Mouse (Mus musculus) kidney, adult 18-20 months (tissue): ENCODE measurements around the gene Upp2.

ENCODE experiments used
- DNase-seq: peaks from one replicate; pipeline ENCODE4 v3.0.0; 2021

Upp2 gene

DNA sequence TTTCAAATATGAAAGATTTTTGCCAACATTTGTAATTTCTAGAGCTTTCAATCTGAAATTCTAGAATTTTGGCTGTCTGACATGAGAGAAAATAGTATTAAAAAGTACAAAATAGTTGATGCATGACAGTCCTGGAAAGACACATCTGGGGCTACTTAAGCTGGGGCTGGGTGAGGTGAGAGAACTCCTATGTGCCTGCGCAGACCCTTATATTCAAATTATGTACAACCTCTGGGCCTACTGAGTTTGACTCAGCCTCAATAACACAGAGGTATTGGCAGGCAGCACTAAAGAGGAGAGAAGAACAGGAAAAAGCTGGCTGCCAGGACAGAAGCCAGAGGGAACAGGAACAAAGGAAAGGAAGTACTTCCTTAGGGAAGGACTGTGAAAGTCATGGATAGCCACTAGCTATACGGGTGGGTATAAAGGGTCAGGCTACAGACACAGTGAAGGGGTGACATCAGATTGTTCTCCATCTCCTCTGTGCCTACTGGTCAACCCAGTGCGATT is 211.9 kb downstream of the Upp2 start:
- no peak for DNase-seq

DNA sequence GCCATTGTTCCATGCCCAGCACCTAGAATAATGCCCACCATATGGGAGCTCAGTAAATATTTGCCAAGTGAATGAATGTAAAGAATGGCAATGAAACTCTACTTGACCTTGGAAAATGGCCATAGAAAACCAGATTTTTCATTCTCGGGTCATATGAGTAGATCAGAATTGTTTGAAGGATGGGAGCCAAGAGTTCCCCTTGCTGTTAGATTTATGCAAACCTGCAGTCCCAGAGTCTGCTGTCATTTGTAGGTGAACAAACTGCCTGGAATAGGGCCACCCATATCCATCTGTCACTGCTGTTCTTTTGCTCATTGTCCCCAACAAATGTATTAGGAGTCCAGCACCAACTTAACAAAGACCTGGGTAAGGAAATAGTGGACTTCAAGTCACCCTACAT is 216.4 kb downstream of the Upp2 start:
- DNase-seq = no peak

DNA sequence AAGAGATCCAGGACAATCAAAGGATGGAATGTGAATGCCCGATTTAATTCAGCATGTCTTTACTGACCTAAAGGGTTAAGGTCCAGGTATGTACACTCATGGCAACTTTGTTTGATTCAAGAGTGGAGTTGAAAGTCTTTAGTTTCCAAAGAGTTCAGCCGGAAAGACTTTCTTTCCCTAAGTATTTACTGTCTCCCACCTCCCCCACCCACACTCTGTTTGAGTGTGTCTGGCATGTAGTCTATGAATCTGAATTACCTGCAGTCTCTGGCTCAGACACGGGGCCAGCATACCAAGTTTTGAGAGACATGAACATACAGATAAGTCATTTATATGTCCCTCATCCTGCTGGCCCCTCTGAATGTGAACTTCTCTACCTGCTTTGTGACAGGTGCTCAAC is 219.1 kb downstream of the Upp2 start:
- no peak for DNase-seq

DNA sequence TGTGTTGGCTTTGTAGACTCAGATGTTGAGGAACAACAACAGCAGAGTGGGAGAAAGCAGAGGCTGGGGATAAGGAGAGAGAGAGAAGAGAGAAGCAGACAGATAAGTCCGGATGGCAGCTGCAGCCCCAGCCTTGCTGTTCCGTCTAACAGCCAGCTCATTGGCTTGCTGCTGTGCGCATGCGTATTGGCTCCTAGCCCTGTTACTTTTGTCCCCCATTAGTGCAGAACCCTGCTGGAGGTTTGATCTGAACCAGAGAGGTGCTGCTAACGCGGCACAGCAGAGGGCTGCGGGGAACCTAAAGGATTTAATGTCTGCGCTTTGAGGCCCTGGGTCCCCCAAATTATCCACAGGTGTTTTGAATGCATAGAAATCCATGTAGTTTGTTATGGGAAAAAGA is 219.6 kb downstream of the Upp2 start:
- no peak for DNase-seq

DNA sequence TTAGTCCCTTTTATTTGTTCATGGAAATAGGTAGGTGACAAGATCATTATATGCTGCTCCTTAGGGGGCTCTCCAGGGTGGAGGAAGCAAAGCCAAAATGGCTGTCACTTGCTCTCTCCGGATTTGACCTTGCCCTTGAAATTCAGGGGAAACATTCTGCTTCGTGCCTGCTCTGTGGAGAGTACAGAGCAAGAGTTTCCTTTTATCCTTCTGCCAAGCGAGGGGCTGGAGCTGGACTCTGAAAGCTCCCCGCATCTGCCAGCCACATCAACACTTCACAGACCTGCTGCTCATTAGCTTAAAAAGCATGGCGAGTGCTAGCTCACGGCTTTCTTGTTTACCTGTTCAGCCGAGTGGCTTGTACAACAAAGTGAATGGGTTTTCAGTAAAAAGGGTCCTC is 220.3 kb downstream of the Upp2 start:
- DNase-seq = no peak

DNA sequence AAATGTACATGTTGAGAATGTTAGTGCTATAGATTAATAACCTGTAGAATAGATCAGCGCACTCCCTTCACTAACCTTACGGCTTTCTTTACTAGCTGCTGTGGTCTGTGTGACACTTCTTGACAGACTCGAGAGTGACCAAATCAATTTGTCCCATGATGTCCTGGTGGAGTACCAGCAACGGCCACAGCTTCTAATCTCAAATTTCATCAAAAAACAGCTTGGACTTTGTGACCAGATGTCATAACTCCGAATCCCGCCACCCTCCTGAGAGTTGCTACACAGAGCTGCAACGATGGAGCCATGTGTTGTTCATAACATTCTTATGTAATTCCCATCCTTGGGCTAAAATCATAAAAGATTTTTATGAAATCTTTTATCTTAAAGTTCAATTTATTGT is 222.8 kb downstream of the Upp2 start:
- DNase-seq = no peak

DNA sequence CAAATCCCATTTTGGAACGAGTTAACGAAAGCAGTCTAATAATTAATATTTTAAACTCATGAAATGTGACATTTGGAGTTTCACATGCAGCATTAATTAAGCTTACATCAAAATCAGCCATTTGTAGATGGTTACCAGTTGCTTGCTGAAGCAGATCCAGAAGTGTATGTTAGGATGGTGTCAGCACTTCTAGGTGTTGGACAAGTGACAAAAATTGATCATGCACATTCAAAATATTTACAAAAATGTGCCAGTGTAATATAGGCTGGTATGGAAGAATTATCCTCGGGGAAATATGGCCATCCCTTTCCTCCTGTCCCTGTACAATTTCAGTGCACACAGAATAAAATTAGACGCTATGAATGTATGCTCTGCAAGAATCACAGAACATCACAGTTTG is 223.3 kb downstream of the Upp2 start:
- no peak for DNase-seq

DNA sequence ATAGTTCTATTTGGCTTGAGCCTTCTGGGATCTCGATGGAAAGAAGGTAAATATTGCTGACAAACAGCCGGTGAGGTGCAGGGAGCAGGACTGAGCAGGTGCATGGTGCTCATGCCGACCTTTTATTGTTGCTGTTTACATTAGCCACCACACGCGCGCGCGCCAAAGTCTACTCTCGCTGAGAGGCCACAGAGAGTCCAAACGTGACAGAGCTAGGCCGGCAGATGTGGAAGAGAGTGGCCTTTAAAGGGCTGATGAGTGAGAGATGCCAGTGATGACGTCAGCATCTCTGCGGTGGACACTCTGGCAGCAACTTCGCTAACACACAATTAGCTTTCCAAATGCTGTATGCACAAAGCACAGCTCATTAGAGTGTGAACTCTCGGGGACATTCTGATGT is 227.4 kb downstream of the Upp2 start:
- no peak for DNase-seq

DNA sequence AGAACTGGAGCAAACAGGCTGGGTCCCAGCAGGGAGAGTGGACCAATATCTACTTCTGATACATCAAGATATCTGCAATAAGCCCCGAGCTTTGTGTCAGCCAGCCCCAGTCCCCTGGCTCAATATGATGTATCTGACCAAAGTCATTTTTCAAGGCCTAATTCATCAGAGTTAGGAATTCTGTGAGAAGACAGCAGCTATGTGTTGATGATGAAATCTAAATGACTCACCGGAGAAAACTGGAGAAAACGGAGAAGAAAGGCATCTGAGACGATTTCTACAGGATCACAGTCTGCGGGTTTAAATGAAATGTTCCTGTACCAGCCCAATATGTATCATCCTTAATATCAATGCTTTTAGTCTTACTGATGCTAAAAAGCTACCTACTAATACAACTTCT is 228.3 kb downstream of the Upp2 start:
- DNase-seq = no peak

DNA sequence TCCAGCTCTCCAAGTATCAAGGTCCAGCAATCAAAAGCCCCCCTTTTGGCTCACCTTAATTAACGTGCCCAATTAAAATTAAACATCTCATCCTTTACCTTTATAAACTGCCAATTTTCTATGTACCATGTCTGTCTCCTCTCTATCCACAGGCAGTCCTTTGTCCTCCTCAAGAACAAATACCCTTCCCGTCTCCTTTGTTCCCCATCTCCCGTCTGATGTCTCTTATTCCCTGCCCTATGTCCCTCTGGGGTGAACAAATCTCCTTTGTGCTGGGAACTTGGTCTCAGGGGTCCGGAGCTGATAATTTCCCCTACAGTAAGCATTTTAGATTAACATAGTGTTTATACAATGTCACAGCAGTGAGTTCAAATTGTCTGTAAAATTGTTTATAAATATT is 230.4 kb downstream of the Upp2 start:
- DNase-seq = no peak

DNA sequence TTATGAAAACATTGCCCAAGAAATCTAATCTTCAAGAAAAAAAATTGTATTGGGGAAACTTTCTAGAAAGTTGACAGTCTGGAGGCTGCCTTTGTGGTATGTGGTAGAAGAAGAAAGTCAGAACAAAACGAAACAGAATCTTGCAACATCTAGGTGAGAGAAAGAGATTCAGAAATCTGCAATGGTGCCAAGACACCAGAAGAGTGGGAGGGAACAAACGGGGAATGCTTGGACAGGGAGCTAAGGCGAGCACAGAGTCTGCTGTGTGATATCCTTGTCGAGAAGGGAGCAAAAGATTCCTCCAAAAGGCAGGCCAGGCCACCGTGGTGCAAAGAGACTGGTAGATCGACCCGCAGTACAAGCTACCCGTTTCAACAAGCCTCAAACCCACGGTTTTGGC is 232.0 kb downstream of the Upp2 start:
- no peak for DNase-seq

DNA sequence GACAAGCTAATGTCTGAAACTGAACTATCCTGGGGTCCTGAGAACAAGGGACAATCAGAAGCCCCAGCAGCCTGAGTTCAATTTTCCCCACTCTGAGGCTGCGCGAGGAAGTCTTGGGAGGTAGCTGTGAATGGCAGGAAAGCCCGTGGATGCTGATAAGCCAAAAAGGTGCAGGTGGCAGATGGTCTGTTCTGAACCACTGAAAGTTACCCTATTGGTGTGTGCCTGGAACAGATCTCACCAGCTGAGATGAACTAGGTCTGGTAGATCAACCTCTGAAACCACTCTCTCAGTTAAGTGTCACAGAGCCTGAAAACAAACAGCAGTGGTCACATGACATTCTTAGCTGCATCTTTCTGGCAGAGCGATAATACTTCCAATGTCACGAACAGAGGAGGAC is 232.5 kb downstream of the Upp2 start:
- DNase-seq = no peak

DNA sequence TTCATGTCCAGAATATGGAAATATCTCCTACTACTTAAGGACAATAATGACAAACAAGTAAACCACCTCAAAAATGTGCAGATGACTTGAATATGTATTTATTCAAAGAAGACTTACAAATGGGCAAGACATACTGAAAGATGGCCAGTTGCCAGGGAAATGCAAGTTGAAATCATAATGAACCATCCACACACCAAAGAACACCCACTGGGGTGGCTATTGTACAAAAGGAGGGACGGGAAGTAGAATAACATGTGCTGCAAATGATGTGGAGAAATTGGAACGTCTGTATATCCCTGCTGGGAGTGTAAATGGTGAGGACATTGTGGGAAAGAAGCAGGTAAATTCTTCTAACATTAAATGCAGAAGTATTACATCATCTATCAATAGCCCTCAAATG is 245.8 kb downstream of the Upp2 start:
- DNase-seq = no peak

DNA sequence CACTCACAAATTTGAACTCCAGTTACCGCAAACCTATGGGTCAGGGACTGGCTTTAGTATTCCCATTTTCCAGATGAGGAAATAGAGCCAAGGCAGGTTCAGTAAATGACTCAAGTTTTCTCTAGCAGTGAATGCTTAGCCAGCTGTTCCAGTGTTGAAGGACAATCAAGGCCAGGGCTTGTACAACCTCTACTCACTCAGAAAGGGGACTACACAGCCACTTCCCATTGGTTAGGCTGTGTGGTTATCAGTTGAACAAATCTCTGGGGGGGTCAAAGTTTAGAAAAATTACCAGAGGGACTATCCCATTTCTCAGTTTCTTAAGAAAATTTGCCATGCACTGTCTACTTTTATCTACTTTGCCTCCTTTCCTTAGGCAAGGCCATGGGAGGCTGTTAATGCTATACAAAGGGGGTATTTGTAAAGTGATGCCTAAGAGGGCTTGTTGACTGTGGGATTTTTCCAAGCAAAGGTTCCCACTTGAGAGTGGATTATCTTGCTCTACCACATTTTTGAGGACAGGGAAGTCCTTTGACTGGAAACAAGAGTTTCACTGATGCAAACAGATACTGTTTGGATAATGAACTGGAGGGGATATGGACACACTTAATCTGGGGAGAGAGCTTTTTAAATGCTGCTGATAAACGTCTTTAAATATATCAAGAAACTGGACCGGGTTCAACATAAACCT is 262.0 kb downstream of the Upp2 start:
- DNase-seq = no peak

DNA sequence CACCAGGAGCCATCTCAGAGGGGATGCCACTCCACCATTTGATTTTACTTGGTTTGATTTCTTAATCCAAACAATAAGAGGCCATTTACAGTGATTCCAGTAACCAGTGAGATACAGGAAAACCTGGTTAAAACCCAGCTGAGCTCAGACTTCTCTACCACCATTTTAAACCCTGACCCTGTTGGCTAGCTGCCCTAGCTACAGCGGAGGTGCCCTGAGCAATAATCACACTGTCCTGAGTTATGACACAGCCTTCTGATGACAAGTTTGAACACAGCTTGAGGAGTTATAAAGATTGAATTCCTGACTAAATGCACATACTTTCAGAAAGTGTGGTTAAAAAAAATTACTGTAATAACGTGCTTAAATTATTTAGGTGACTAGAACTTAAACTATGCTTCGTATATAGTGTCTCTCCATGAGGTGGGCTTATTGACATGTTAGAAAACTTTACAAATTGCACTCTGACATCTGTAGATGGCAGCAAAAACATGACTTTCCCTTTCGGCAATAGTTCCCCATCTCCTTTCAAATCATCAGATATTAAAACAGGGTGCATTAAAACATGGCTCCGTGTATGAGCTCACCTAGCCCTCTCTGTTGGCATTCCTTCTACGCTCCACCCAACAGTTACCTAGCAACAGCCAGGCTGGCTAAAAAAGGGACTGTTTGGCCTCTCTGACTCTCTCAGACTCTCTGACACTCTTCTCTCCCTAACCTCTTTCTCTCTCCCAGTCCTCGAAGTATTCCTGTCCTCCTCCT is 263.1 kb downstream of the Upp2 start:
- peak; percentile 62 for DNase-seq

DNA sequence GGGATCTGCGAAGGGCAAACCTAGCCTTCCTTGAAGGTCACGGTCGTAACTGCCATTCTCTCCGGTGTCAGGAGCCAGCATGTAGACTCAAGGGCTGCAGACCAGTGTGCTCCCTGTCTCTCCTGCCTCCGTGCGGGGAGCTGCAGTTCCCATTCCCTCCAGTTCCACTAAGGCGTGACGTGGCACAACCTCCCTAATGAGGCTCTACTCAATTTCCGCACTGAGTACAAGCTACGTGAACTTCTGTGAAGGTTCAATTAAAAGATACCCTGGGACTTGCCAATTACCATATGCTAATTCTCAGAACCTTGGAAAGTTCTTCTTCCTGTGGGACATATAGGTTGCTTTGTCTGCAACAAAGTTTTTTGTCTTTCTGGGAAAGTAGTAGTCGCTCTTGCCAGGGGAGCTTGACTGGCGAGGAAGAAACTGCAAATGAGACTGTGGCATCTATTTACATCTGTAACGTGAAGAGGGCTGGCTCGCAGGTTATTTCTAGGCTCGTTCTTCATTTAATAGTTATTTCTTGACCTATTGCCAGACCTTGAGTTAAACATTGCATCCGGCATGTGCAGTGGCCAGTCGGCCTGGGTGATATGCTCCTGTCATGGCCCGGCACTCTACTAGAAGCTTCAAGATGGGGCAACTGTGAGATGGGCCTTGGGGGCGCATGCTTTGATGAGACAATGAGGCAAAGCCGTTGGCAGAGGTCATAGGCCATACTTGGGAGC is 265.3 kb downstream of the Upp2 start:
- peak; percentile 59 for DNase-seq

DNA sequence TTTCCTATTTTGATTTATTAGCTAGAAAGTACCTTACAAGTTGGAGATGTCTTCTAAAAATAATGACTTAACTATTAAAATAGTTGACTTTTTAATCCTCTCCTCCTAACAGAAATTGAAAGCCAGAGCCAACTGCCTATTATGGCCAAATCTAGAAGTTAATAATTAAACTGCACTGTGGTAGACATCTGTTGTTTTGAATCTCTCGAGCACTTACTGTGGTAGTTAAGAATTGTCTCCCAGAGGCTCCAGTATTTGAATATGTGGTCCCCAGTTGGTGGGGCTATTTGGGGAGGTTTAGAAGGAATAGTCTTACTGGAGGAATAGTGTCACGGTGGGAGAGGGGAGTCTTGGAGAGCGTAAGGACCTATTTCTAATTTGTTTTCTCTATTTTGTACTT is 273.9 kb downstream of the Upp2 start:
- DNase-seq = peak; percentile 31

DNA sequence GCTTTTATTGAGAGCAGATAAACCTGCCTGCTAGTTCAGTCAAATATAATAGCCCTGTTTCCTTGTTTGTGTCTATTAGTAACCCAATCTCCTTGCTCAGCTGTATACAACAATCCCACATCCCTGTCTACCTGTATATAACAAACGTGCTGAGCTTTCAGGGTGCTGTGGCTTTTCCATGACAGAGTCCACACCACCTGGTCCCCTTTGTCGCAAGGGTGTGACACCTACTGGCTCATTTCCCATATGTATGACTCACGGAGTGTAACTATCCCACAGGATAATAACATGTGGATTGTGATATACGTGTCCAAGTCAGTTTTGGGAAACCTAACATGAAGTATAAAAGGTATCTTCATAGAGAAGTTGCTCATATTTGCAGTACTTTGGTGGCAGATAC is 275.3 kb downstream of the Upp2 start:
- DNase-seq = no peak
